Mouse (Mus musculus) large intestine, adult 2 months (tissue): Measurements from ENCODE around the gene Raver2. TPM values are rescaled to one million over a fixed set of nuclear protein-coding genes. Genes with fewer than 3 reads are reported as not detected.

Source experiments
- DNase-seq: peaks from one replicate; pipeline ENCODE4 v3.0.0-alpha.2; 2012; ENCODE audit warnings: low read depth, low spot score
- WGBS: fragments of 180-500 bp; shearing (Covaris S2); methylation state at CpG from one replicate; pipeline ENCODE4 v1.1.7; 2018; 5-methylcytosine and 5-hydroxymethylcytosine counted together
- polyA plus RNA-seq: library from polyadenylated mRNA; depleted of rRNA; stranded (reverse); fragments of >200 nt; gene quantifications from 2 replicates; pipeline ENCODE4 v1.2.3, GENCODE M21; 2012; rRNA removed

Raver2 gene
- polyA plus RNA-seq, result 1.8 and 2.3 TPM in 2 replicates

DNA sequence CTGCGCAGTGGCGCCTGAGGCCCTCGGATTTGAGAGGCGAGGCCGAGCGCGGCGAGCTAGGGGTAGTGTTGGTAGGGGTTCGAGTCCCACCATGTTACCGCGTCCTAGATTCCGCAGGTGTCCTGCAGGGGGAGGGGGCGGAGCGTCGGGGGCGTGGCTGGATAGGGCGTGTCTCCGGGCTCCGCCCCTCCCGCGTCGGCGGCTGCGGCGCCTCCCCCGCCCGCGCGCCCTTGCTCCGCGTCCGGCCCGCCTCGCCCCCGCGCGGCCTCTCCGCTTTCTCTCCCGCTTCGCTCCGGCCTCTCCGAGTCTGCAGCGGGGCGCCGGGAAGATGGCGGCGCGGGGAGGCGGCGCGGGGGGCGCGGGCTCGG is at the start of gene Raver2:
Gene Raver2 (plus strand): TSS at position 198 of the 368 bp plus-strand sequence.
- WGBS, result 4% methylated on average over 48 of the region's 54 CpGs
- DNase-seq, result no peak

DNA sequence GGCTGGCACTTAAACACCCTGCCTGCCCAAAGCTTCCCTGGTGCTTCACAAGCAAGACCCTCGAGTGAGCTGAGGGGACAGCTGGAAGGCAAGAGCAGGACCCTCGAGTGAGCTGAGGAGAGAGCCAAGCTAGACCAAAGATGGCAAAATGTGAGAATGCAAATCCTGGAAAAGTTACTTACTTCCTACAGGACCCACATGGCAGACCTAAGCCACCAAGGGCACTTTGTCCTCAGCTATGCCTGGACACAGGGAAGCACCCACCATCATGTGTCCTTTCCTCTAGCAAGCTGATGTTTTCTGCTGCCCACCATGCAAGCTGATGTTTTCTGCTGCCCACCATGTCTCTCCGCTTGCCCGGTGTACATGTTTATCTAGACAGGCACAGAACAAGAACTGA is 48.2 kb upstream of the Raver2 start, which contains the start of gene Gm10577:
Gene Gm10577 (minus strand): TSS at position 101 of the 400 bp plus-strand sequence.
- DNase-seq, result no peak
- 70% methylated on average over 4 of the region's 4 CpGs for WGBS

DNA sequence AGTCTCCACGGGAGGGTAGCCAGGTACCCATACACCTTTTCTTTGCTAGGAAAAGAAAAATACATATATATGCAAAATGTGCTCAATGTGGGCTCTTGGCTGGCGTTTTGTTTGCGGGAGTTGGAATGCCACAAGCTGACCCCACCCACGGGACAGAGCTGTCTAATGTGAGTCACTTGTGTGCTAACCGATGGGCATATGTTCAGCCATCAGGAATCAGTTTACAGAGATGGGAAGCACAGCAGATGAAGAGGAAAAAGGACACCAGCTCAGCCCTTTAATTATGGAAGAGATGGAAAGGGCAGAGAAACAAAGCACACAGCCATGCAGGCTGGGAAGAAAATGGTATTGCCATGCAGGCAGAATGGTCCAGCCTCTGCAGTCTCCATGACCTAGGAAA is 42.2 kb upstream of the Raver2 start:
- DNase-seq, result no peak
- WGBS, result 65% methylated on average over 5 of the region's 5 CpGs

DNA sequence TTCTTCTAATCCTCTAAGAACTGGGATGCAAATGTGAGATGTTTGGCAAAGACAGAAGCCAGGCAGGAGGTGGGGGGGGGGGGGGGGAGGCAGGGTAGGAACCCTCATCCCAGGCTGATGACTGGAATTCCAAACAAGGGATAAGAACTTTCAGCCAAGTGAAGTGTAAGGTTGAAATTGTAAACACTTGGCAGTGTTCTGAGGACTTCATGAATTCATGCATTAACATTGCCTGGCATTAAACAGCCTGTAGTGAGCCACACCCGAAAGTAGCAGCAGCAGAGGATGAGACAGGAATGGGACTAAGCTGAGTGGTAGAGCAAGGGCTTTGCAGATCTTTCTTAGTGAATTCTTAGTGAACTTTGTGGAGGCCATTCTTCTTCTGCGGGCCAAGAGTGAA is 41.8 kb upstream of the Raver2 start:
- no peak for DNase-seq
- WGBS, result 42% methylated on average over 2 of the region's 2 CpGs

DNA sequence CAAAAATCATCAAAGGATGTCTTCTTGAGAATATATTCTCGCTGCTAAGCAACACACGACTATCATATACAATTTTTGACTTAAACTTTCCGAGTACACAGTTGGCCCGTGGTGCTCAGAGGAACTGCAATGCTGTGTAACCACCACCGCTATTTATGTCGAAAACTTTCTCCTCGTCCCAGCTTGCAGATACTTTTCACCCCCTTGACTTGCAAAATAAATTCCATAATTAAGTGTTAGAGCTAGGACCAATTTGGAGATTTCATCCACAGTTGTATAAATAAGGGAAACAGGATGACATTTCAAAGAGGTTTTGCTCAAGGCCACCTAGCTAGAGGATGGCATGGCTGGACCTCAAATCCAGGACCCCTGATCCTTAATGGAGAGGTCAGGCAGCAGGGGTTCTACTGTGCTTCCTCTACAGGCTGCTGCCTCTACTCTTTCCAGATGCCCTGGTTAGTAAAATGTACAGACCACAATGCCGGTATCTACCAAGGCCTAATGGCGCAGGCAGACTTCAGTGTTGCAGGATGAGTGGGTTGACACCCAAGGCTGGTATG is 40.9 kb upstream of the Raver2 start:
- 87% methylated on average over 9 of the region's 9 CpGs for WGBS
- no peak for DNase-seq

DNA sequence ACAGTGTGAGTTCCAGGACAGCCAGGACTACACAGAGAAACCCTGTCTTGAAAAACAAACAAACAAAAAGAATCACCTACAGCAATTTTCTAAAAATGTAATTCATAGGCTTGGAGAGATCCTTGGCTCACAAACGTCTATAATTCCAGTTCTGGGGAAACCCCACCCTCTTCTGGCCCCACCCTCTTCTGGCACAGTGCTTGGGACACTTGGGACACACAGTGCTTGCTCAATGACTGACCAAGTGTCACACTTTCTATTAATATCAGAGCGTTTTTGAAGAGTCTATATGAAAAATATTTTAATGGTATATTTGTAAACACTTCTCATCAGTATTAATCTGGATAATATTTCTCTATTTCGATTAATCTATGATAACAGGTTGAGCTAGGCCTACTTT is 35.7 kb upstream of the Raver2 start:
- DNase-seq, result no peak
- 57% methylated on average over 3 of the region's 3 CpGs for WGBS

DNA sequence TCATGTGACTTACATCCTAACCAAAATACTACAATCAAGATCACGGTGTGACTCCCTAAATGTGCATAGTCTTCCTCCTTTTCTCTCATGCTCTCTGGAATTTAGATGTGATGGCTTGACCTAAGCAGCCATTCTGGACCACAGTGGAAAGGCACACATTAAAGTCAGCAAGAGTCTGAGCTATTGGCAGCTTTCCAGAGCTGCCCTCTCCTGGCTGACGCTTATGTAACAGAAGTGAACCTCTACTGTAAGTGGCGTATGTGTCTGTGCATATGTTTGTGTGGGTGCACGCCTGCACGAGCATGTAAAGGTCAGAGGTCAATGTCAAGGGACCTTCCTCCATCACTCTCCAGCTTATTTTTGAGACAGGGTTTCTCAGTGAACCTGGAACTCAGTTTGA is 33.7 kb upstream of the Raver2 start:
- 60% methylated on average over 5 of the region's 5 CpGs for WGBS
- DNase-seq, result no peak

DNA sequence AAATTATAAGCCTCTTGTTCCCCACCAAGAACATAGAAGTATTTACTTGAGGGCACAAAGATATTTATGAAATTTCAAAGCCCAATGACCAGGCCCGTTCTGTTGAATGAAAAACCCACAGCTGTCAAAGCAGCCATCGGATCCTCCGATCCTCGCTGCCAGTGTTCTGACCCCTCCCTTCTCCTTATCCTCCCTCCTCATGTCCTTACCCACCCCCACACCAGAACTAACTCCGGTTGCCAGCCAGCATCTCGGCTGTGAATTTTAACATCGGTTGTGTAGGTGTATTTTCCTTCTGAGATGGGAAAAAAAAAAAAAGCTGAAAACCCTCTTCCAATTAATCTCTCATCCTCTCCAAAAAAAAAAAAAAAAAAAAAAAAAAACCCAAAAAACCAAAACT is 31.6 kb upstream of the Raver2 start:
- DNase-seq, result no peak
- WGBS, result 79% methylated on average over 7 of the region's 7 CpGs

DNA sequence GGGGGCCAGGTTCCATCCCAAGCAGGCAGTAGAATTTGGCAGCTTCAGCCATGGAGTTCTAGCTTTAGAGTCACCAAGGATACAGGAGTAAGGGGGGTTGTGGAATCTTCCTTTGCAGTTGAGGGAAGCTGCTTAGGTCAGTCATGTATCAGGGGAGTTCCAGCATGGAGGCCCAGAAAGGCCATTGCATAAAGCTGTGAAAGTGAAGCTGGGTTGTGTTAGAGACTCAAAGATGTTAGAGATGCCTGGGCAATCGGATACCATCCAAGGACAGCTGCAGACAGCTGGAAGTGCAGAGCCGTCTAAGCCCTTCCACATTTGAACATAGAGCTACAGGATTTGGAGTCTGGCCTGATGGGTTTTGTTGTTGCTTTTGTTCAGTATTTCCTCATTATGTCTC is 25.1 kb upstream of the Raver2 start:
- 65% methylated on average over 2 of the region's 2 CpGs for WGBS
- no peak for DNase-seq

DNA sequence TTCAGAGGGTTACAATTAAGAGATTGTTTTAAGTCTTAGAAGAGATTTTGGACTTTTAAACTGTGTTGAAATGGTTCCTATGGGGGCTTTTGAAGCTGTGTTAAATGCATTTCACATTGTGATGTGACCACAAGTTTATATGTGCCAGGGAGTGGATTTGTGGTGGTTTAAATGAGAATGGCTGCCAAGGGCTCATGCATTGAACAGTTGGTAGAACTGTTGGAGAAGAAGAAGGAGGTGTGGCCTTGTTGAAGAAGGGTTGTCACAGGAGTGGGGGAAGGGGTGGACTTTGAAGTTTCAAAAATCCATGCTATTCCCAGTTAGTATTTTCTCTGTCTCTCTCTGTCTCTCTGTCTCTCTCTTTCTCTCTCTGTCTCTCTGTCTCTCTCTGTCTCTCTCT is 24.6 kb upstream of the Raver2 start:
- no peak for DNase-seq

DNA sequence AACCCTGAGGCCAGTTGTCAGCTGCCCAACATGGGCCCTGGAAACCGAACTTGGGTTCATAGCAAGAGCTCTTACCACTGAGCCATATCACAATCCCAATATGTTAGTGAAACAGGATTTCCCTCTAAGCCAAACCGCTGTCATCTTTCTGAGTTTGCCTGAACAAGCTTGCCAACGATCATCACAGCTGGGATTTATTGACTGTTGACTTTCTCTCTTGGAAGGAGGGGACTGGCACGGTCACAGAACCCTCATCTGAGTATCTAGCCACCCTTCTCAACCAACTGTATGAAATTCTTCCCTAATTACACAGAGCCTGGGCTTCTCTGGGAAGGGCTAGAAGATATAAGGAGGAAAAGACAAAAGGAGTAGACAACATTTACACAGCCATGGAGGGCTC is 22.2 kb upstream of the Raver2 start:
- DNase-seq, result no peak
- WGBS, result 30% methylated on average over 4 of the region's 4 CpGs

DNA sequence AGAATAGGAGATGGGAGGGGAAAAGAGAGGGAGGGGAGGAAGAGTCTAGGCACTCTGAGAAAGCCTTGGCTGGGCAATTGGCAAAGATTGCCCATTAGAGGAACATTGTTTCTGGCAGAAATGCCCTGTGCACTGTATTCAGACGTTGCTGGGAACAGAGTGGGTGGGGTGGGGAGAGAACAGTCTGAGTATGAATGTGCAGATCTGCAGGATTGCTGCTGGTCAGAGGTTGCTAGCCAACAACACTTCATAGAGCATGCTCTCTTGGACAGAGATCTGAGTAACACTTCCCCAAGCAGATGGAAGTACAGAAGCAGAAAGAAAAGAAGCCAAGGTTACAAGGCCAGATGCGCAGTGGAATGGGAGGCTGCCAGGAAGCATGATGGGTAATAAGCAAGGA is 6.6 kb upstream of the Raver2 start:
- WGBS, result 44% methylated on average over 2 of the region's 2 CpGs
- no peak for DNase-seq

DNA sequence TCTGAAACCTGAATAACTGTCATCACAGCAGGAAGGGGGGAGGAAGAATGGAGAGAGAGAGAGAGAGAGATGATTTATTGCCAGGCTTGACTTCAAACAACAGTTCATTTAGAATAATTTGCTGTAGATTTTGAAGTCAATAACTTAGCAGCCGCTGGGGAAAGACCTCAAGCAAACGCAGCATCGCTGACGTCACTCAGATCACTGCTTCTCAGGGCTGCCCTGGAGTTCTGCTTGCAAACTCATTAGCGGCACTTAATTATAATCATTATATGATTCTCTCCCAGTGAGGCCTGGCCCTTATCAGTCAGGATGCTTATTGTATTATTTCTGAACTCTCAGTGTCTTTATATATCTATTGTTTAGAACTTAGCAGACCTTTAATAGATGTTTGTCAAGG is 2.4 kb upstream of the Raver2 start:
- no peak for DNase-seq
- WGBS, result 52% methylated on average over 5 of the region's 5 CpGs

DNA sequence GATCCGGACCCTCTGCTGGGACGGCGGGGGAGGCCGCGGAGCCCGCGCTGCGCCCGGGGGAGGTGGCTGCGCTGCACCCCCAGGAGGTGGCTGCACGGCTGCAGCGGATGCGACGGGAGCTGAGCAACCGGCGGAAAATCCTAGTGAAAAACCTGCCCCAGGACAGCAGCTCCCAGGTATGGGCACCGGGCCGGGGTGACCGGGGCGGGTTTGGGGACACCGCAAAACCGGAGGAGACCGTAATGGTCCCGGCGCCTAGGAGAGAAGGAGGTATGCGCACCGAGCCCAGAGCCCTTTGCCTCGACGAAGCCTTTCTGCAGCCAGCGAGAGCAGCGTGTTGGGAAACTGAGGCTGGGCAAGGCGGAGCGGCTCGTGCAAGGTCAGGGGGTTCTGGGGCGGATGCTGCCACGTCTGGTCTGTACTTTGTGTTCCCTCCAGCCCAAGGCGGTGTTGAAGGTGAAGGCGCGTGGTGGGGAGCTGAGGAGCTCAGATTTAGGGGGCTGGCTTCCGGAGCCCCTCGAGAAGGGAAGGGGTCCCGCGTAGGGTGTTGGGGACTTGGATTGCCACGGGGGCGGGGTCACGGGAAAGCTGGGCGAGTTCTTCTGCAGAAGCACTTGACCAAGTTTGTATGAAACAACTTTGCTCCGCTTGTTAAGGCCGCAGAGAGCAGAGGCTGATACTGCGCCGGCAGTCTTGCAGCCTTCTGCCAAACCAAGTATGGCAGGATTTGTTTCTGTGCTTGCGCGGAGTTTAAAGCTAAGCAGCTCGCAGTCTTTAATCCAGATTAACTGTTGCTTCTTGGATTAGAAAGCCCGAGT is 580 bp downstream of the Raver2 start:
- 2% methylated on average over 55 of the region's 55 CpGs for WGBS
- no peak for DNase-seq

DNA sequence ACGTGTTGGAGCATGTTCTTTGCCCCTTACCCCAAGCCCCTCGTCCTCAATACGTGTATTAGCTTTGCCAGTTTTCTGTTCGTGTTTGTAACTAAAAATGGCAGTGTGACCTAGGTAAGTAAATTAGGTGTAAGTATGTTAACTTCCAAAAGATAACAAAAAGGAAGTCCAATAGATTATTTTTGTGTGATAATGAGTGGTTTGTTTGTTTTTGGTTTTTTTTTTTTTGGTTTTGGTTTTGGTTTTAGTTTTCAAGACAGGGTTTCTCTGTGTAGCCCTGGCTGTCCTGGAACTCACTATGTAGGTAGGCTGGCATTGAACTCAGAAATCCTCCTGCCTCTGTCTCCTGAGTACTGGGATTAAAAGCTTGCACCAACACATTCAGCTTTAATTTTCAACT is 2.8 kb downstream of the Raver2 start:
- 64% methylated on average over 4 of the region's 4 CpGs for WGBS
- DNase-seq, result no peak

DNA sequence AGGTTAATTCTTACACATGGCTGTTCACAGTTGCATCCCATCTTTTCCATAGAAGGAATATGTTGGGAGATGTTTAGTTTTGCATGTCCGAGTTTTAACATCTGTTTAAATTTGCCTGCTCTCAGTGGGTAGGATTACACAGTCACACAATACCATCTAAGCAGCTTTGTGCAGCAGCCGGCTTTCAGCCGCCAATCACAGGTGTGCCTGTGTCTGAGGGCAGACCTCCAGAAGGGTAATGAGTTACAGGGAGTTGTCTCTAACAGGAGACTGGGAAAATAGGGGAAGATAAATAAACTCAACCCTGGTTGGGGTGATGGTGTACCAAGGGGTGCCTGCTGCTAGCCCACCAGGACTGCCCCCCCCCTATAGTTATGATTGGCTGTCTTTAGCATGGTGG is 7.6 kb downstream of the Raver2 start:
- WGBS, result 23% methylated on average over 3 of the region's 3 CpGs
- DNase-seq, result no peak

DNA sequence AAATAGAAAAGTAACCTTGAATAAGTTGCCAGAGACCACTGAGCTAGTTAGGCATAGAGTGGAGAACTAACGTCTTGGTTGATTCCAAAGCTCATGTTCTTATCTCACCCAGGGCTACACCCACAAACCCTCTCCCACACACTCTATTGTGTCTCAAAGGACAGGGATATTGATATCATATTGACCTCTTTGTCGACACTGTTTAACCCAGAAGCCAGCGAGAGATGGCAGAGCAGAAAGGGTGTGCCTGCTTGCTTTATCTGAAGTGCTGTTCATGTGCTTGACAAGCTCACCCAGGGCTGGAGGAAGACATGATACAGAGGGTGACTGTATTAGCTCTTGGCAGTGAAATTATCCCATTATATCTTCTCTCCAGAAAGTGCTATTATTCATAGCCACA is 11.2 kb downstream of the Raver2 start:
- DNase-seq, result no peak
- WGBS, result 25% methylated on average over 3 of the region's 3 CpGs

DNA sequence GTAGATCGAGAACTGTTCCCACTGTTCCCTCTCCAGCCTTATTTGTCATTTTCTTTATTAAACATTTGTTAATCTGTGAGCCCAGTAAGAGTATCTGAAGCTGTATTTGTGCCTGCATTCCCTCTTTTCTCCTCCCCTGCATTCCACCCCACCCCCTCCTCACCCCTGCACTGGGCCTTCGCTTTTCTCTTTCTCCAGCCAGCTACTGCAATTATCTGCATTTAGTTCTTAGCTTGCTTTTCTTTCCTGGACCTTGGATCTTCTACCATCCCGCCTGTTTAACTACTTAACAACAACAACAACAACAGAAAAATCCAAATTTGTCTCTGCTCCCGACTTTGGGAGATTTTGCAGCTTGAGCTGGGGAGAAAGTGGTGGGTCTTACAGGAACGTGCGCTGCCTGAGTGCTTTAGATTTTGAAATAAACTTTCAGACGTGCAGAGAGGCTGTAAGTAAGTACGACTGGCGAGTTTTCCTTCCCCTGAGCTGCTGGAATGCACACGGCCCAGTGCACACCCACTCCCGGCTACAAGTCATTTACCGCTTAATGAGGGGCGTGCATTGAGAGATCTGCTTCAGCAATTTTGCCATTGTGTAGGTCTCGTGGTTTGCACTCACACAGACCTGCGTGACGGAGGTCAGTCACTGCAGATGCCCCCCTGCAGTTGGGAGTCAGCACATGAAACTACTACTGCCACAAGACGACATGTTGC is 13.5 kb downstream of the Raver2 start:
- 31% methylated on average over 17 of the region's 17 CpGs for WGBS
- DNase-seq, result no peak

DNA sequence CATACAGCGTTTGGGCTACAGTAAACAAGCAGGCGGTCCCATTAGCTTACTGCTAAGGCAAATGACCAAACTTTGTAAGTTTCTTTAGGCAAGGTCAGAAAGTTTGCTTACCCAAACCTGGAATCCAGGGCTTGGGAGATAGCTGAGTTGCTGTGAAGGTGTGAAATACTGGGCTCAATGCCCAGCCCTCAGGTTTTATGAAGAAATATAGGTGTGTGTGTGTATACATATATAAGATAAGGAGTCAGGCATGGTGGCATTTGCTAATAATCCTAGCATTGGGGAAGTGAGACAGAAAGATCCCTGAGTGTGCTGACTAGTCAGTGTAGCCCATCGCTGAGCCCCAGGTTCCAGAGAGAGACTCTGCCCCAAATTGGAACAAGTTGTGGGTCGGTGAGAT is 16.1 kb downstream of the Raver2 start:
- 41% methylated on average over 4 of the region's 4 CpGs for WGBS
- no peak for DNase-seq

DNA sequence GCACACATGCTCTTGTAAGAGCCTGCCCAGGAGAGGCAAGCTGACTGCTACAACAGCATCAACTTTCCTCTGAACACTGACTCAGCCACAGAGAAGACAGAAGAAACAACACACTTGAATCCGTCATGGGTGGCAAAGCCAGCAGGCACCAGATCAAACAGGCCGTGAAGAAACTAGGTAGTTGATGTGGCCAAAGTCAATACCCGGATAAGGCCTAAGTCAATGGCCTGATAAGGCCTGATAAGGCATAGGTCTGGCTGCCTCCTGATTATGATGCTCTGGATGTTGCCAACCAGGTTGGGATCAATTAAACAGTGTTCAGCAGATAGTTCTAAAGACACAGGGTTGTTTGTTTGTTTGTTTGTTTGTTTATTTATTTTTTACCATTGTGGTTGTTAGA is 17.3 kb downstream of the Raver2 start:
- WGBS, result 41% methylated on average over 3 of the region's 3 CpGs
- no peak for DNase-seq

DNA sequence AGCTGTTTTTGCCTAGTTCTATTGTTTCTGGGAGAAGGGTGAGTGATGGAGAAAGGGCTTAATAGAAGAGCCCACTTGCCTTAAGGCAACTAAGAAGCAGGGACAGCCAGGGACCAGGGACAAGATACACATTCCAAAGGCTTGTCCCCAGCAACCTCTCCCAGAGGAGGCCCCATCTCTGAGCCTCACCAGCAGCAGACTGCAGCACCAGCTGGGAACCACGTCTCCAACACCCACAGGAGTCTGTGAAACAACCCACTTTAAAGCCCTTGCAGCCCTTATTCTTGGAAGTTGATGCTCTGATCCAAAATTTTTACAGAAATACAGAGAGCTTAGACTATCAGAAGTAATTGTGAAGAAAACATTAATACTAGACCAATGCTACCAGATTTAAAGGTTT is 18.9 kb downstream of the Raver2 start:
- no peak for DNase-seq
- 39% methylated on average over 1 of the region's 1 CpGs for WGBS
